Mouse (Mus musculus) kidney, adult 2 months (tissue): ENCODE data around the gene Rhot2.

ENCODE experiments used
- CTCF ChIP-seq: fragments of 200-500 bp; conservative IDR thresholded peaks from 2 replicates; pipeline ENCODE4 v1.5.1; 2011; ENCODE audit warnings: low read depth, mild to moderate bottlenecking, control low read depth, low read length, moderate library complexity, mixed read lengths; ENCODE audit not compliant: insufficient read depth, insufficient read length
- POLR2A ChIP-seq: fragments of 200-500 bp; IDR thresholded peaks from one replicate; pipeline ENCODE4 v1.6.1; 2011; ENCODE audit warnings: low read depth, low read length, control low read depth

GRCm38 (mm10) chr17:25808028-25808427 is 36.6 kb downstream of the Rhot2 start:
- no peak for TF ChIP-seq POLR2A
- TF ChIP-seq CTCF: no peak
